Mouse (Mus musculus) intestine, embryonic 16.5 days (tissue): ENCODE measurements around the gene Tmem255a. TPM values are rescaled to one million over a fixed set of nuclear protein-coding genes. Genes with fewer than 3 reads are reported as not detected.

Experiments
- ATAC-seq: fragments of 200-750 bp; cut with Nextera tagmentation; 2 replicates; pipeline ENCODE4 v1.8.0; 2017; ENCODE audit warnings: moderate TSS enrichment, moderate library complexity
- H3K27ac ChIP-seq: fragments of 300-500 bp; sonication (generic); 2 replicates; pipeline ENCODE4 v1.5.1; 2014; ENCODE audit warnings: mild to moderate bottlenecking, low read length
- H3K27me3 ChIP-seq: fragments of 300-500 bp; sonication (generic); replicated peaks from 2 replicates; pipeline ENCODE4 v1.6.1; 2014; ENCODE audit warnings: low read length, control low read depth, mixed read lengths; ENCODE audit not compliant: control insufficient read depth, insufficient read depth
- H3K36me3 ChIP-seq: fragments of 300-500 bp; sonication (generic); 2 replicates; pipeline ENCODE4 v1.6.1; 2014; ENCODE audit warnings: low read length, control low read depth; ENCODE audit not compliant: control insufficient read depth, insufficient read depth
- H3K4me1 ChIP-seq: fragments of 300-500 bp; sonication (generic); 2 replicates; pipeline ENCODE4 v1.6.1; 2014; ENCODE audit warnings: low read length, control low read depth, mixed read lengths; ENCODE audit not compliant: control insufficient read depth, insufficient read depth
- H3K4me2 ChIP-seq: fragments of 300-500 bp; sonication (generic); 2 replicates; pipeline ENCODE4 v1.6.1; 2014; ENCODE audit warnings: low read depth, low read length, control low read depth
- H3K4me3 ChIP-seq: fragments of 300-500 bp; sonication (generic); 2 replicates; pipeline ENCODE4 v1.5.1; 2014; ENCODE audit warnings: mild to moderate bottlenecking, low read length
- H3K9ac ChIP-seq: fragments of 300-500 bp; sonication (generic); 2 replicates; pipeline ENCODE4 v1.6.1; 2014; ENCODE audit warnings: low read depth, low read length
- H3K9me3 ChIP-seq: fragments of 300-500 bp; sonication (generic); 2 replicates; pipeline ENCODE4 v1.6.1; 2016; ENCODE audit warnings: low read length, control low read depth; ENCODE audit not compliant: control insufficient read depth
- WGBS: fragments of 180-500 bp; shearing (Covaris S2); extraction: QIAGEN DNeasy Blood & Tissue Kit; methylation state at CpG from one replicate; pipeline ENCODE4 v1.1.7; 2014; 5-methylcytosine and 5-hydroxymethylcytosine counted together
- polyA plus RNA-seq: library from polyadenylated mRNA; unstranded; fragments of >200 nt; fragmentation: Nextera tagmentation; extraction: Ambion mirVana; gene quantifications from 2 replicates; pipeline ENCODE4 v1.2.1, GENCODE M21; 2015

The Tmem255a gene
- polyA plus RNA-seq, 1 experiment from 2014 or later, result 27.9 TPM

DNA sequence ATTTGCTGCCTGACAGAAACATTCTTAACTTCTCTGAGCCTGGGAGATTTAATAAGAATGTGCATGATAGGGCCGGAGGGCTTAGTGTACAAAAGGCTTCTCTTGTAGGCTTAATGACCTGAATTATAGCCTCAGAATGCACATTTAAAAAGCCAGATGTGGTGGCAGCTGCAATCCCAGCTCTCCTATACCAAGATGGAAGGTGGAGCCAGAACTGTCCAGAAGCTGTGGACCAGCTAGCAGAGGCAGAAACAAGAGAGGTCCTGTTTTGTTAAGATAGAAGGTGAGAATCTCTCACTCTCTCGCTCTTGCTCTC lies 34.6 kb downstream of the Tmem255a start:
- peak overlapping the region; percentile 69 for H3K27ac ChIP-seq

GRCm38 (mm10) chrX:38216986-38217675 lies 35.1 kb downstream of the Tmem255a start:
- H3K27ac ChIP-seq, result peak overlapping the region; percentile 69
- H3K9me3 ChIP-seq, result no peaks in the 10 kb centered on the region
- no peak overlapping the region for H3K4me3 ChIP-seq
- no peaks in the 10 kb centered on the region for H3K36me3 ChIP-seq
- H3K4me2 ChIP-seq, result no peak overlapping the region
- no peaks in the 10 kb centered on the region for H3K4me1 ChIP-seq
- ATAC-seq, result peak; percentile 75
- WGBS, result 51% methylated on average over 9 of the region's 9 CpGs
- H3K9ac ChIP-seq, result no peak overlapping the region
- no peaks in the 10 kb centered on the region for H3K27me3 ChIP-seq

More for the DNA sequence above, 34.6 kb downstream of the Tmem255a start:
- 62% methylated on average over 2 of the region's 2 CpGs for WGBS
- no peaks in the 10 kb centered on the region for H3K27me3 ChIP-seq
- no peaks in the 10 kb centered on the region for H3K36me3 ChIP-seq
- no peak overlapping the region for H3K4me2 ChIP-seq
- ATAC-seq, result peak; percentile 23; the same call in 1 of the 2 replicates
- H3K4me3 ChIP-seq, result no peak overlapping the region
- no peaks in the 10 kb centered on the region for H3K9me3 ChIP-seq
- H3K9ac ChIP-seq, result no peak overlapping the region
- H3K4me1 ChIP-seq, result no peaks in the 10 kb centered on the region

- Histone ChIP-seq H3K9me3 (no peaks in the 10 kb centered on the region), H3K36me3 (no peaks in the 10 kb centered on the region), H3K4me2 (no peak overlapping the region), H3K9ac (no peak overlapping the region), H3K4me3 (no peak overlapping the region), H3K27ac (no peak overlapping the region), H3K4me1 (no peaks in the 10 kb centered on the region), H3K27me3 (no peaks in the 10 kb centered on the region)
- ATAC-seq, result no peak
- WGBS, result 48% methylated on average over 1 of the region's 1 CpGs
Measured at GRCm38 (mm10) chrX:38207392-38207791, 44.8 kb downstream of the Tmem255a start.

- Histone ChIP-seq H3K9me3 (no peaks in the 10 kb centered on the region), H3K4me2 (no peak overlapping the region), H3K27me3 (no peaks in the 10 kb centered on the region), H3K4me3 (no peak overlapping the region), H3K9ac (no peak overlapping the region), H3K36me3 (no peaks in the 10 kb centered on the region), H3K4me1 (no peaks in the 10 kb centered on the region), H3K27ac (no peak overlapping the region)
- 69% methylated on average over 2 of the region's 2 CpGs for WGBS
- ATAC-seq, result no peak
Measured at GRCm38 (mm10) chrX:38201816-38202215, 50.4 kb downstream of the Tmem255a start.

- Histone ChIP-seq H3K4me1 (no peaks in the 10 kb centered on the region), H3K27me3 (no peaks in the 10 kb centered on the region), H3K4me3 (peak overlapping the region; percentile 54), H3K27ac (peak overlapping the region; percentile 90), H3K36me3 (no peaks in the 10 kb centered on the region), H3K4me2 (peak overlapping the region; percentile 53), H3K9ac (peak overlapping the region; percentile 74), H3K9me3 (no peaks in the 10 kb centered on the region)
- ATAC-seq, result no peak
- 16% methylated on average over 3 of the region's 3 CpGs for WGBS
Measured at GRCm38 (mm10) chrX:38190458-38190764, 61.8 kb downstream of the Tmem255a start.

GRCm38 (mm10) chrX:38189552-38190457 lies 62.4 kb downstream of the Tmem255a start, which contains the start of gene Zbtb33:
Gene Zbtb33, plus strand, starts transcription at chrX:38189793.
- H3K4me2 ChIP-seq, result peak within 1 kb of the TSS; percentile 53
- H3K9me3 ChIP-seq, result no peaks in the 10 kb centered on the region
- peak within 1 kb of the TSS; percentile 54 for H3K4me3 ChIP-seq
- no peaks in the 10 kb centered on the region for H3K4me1 ChIP-seq
- peak; percentile 98 for ATAC-seq
- H3K9ac ChIP-seq, result peak within 1 kb of the TSS; percentile 74
- no peaks in the 10 kb centered on the region for H3K36me3 ChIP-seq
- 16% methylated on average over 70 of the region's 72 CpGs for WGBS
- no peaks in the 10 kb centered on the region for H3K27me3 ChIP-seq
- peak within 1 kb of the TSS; percentile 90 for H3K27ac ChIP-seq

DNA sequence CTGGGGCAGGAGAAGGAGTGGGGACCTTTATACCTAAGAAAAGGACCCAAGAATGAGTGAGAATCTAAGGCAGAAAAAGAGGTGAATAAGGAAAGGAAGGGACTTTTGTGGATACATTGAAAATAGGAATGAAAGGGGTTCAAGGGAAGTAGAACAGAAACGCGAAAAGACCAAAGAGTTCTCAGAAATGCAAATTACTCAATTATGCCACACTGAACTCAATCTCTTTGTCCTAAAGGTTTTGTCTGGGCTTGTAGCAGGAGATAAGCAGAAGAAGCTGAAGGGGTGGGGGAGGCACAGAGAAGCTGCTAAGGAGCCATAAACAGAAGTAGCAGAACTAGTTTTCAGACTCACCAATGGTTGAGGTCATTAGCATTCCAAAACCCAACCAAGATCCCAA lies 66.7 kb downstream of the Tmem255a start:
- H3K9me3 ChIP-seq, result no peaks in the 10 kb centered on the region
- H3K4me2 ChIP-seq, result no peak overlapping the region
- WGBS, result 24% methylated on average over 2 of the region's 2 CpGs
- no peak for ATAC-seq
- H3K27me3 ChIP-seq, result no peaks in the 10 kb centered on the region
- H3K36me3 ChIP-seq, result no peaks in the 10 kb centered on the region
- H3K27ac ChIP-seq, result no peak overlapping the region
- H3K9ac ChIP-seq, result no peak overlapping the region
- H3K4me1 ChIP-seq, result no peaks in the 10 kb centered on the region
- no peak overlapping the region for H3K4me3 ChIP-seq

GRCm38 (mm10) chrX:38181608-38182258 lies 70.5 kb downstream of the Tmem255a start:
- Histone ChIP-seq H3K9ac (no peak overlapping the region), H3K36me3 (no peaks in the 10 kb centered on the region), H3K4me1 (no peaks in the 10 kb centered on the region), H3K9me3 (no peaks in the 10 kb centered on the region), H3K27ac (no peak overlapping the region), H3K4me2 (peak overlapping the region; percentile 40), H3K27me3 (no peaks in the 10 kb centered on the region), H3K4me3 (peak overlapping the region; percentile 51; the same call in 1 of the 2 replicates)
- 26% methylated on average over 12 of the region's 15 CpGs for WGBS
- ATAC-seq, result peak; percentile 74
